Mouse (Mus musculus) cerebellum, adult 2 months (tissue): ENCODE measurements at regions not wholly inside any gene's neighbourhood (a gene's known extent, or its start where the extent isn't known, plus 50 kb on each side); places are given as distances from the start of the nearest gene placed in this dataset.

ENCODE experiments used
- DNase-seq, 2 experiments: peaks; one replicate each; pipeline ENCODE4 v3.0.0; 2021
- H3K27ac ChIP-seq: fragments of 200-500 bp; 2 replicates; pipeline ENCODE4 v1.5.1; 2012; ENCODE audit warnings: low read length, control low read depth, inconsistent platforms; ENCODE audit not compliant: insufficient read depth
- H3K27me3 ChIP-seq: fragments of 200-500 bp; 2 replicates; pipeline ENCODE4 v1.6.1; 2012; ENCODE audit warnings: inconsistent platforms, mild to moderate bottlenecking, low read length, moderate library complexity; ENCODE audit not compliant: control insufficient read depth, insufficient read depth
- H3K4me1 ChIP-seq: fragments of 200-500 bp; 2 replicates; pipeline ENCODE4 v1.6.1; 2011; ENCODE audit warnings: low read length; ENCODE audit not compliant: control insufficient read depth, insufficient read depth
- H3K4me3 ChIP-seq: fragments of 200-500 bp; replicated peaks from 2 replicates; pipeline ENCODE3; 2011; ENCODE audit warnings: mild to moderate bottlenecking, low read depth, low read length, control low read depth; ENCODE audit not compliant: insufficient read depth
- CTCF ChIP-seq: fragments of 200-500 bp; IDR thresholded peaks from 2 replicates; pipeline ENCODE4 v1.5.1; 2011; ENCODE audit warnings: low read depth, mild to moderate bottlenecking, control low read depth, low read length, moderate library complexity, borderline replicate concordance; ENCODE audit not compliant: insufficient read depth
- POLR2A ChIP-seq: fragments of 200-500 bp; IDR thresholded peaks from 2 replicates; pipeline ENCODE4 v1.6.1; 2011; ENCODE audit warnings: low read length, control low read depth, borderline replicate concordance; ENCODE audit not compliant: insufficient read depth
- WGBS: fragments of 180-500 bp; shearing (Covaris S2); methylation state at CpG from one replicate; pipeline ENCODE4 v1.1.7; 2018; 5-methylcytosine and 5-hydroxymethylcytosine counted together

- no peaks in the 10 kb centered on the region for H3K27me3 ChIP-seq
- H3K27ac ChIP-seq, result no peak overlapping the region
- TF ChIP-seq CTCF (no peak), POLR2A (no peak)
- H3K4me3 ChIP-seq, result no peak overlapping the region
- no peak for DNase-seq
- H3K4me1 ChIP-seq, result no peaks in the 10 kb centered on the region
- WGBS, result 100% methylated on average over 3 of the region's 3 CpGs
These were observed 119.3 kb downstream of the 1810010D01Rik start for GRCm38 (mm10) chr7:145088655-145089054.

- no peak overlapping the region for H3K4me3 ChIP-seq
- DNase-seq, result no peak
- H3K27ac ChIP-seq, result no peak overlapping the region
- H3K27me3 ChIP-seq, result no peaks in the 10 kb centered on the region
- no peak for TF ChIP-seq CTCF
- TF ChIP-seq POLR2A, result no peak
- no peaks in the 10 kb centered on the region for H3K4me1 ChIP-seq
- 90% methylated on average over 5 of the region's 5 CpGs for WGBS
These were observed 120.1 kb downstream of the 1810010D01Rik start for GRCm38 (mm10) chr7:145087790-145088189.

- 85% methylated on average over 9 of the region's 9 CpGs for WGBS
- TF ChIP-seq CTCF, result no peak
- no peak for TF ChIP-seq POLR2A
These were observed 124.8 kb downstream of the 1810010D01Rik start for GRCm38 (mm10) chr7:145082917-145083752.

GRCm38 (mm10) chr7:145071996-145072790 lies 132.5 kb upstream of the Ccnd1 start:
- TF ChIP-seq POLR2A (no peak), CTCF (no peak)
- WGBS, result 84% methylated on average over 5 of the region's 5 CpGs
- Histone ChIP-seq H3K27me3 (no peaks in the 10 kb centered on the region), H3K4me3 (no peak overlapping the region), H3K4me1 (no peaks in the 10 kb centered on the region), H3K27ac (no peak overlapping the region)
- no peak for DNase-seq

More at GRCm38 (mm10) chr7:145082917-145083752, 124.8 kb downstream of the 1810010D01Rik start:
- no peaks in the 10 kb centered on the region for H3K27me3 ChIP-seq
- DNase-seq, result no peak
- no peaks in the 10 kb centered on the region for H3K4me1 ChIP-seq
- no peak overlapping the region for H3K27ac ChIP-seq
- no peak overlapping the region for H3K4me3 ChIP-seq

- H3K27ac ChIP-seq, result no peak overlapping the region
- WGBS, result 79% methylated on average over 2 of the region's 2 CpGs
- DNase-seq, result no peak
- TF ChIP-seq CTCF, result no peak
- TF ChIP-seq POLR2A, result no peak
- H3K27me3 ChIP-seq, result no peaks in the 10 kb centered on the region
- H3K4me3 ChIP-seq, result no peak overlapping the region
- H3K4me1 ChIP-seq, result no peaks in the 10 kb centered on the region
These were observed 131.8 kb upstream of the Ccnd1 start for GRCm38 (mm10) chr7:145071533-145071932.

GRCm38 (mm10) chr7:145067366-145067765 lies 127.6 kb upstream of the Ccnd1 start:
- H3K27me3 ChIP-seq, result no peaks in the 10 kb centered on the region
- H3K4me1 ChIP-seq, result no peaks in the 10 kb centered on the region; the same call in 1 of the 2 replicates
- DNase-seq, result no peak
- no peak overlapping the region for H3K27ac ChIP-seq
- WGBS, result 42% methylated on average over 3 of the region's 3 CpGs
- no peak for TF ChIP-seq CTCF
- TF ChIP-seq POLR2A, result no peak
- H3K4me3 ChIP-seq, result no peak overlapping the region

GRCm38 (mm10) chr7:145056320-145056719 lies 116.6 kb upstream of the Ccnd1 start:
- DNase-seq, result no peak
- WGBS, result 20% methylated on average over 7 of the region's 7 CpGs
- Histone ChIP-seq H3K27me3 (no peaks in the 10 kb centered on the region), H3K4me3 (no peak overlapping the region), H3K27ac (no peak overlapping the region), H3K4me1 (no peaks in the 10 kb centered on the region)
- TF ChIP-seq POLR2A, result no peak
- TF ChIP-seq CTCF, result no peak

- Histone ChIP-seq H3K27ac (no peak overlapping the region), H3K4me3 (no peak overlapping the region), H3K27me3 (no peaks in the 10 kb centered on the region), H3K4me1 (no peaks in the 10 kb centered on the region)
- TF ChIP-seq CTCF (no peak), POLR2A (no peak)
- no peak for DNase-seq
These were observed 111.9 kb upstream of the Ccnd1 start for GRCm38 (mm10) chr7:145051616-145052015.
